Mouse (Mus musculus) ES-CJ7 (cell line): ENCODE results near the gene Fam13a.

Experiments used
- DNase-seq: peaks from one replicate; pipeline ENCODE4 v3.0.0; 2011; ENCODE audit warnings: low read depth, low spot score

The Fam13a gene

DNA sequence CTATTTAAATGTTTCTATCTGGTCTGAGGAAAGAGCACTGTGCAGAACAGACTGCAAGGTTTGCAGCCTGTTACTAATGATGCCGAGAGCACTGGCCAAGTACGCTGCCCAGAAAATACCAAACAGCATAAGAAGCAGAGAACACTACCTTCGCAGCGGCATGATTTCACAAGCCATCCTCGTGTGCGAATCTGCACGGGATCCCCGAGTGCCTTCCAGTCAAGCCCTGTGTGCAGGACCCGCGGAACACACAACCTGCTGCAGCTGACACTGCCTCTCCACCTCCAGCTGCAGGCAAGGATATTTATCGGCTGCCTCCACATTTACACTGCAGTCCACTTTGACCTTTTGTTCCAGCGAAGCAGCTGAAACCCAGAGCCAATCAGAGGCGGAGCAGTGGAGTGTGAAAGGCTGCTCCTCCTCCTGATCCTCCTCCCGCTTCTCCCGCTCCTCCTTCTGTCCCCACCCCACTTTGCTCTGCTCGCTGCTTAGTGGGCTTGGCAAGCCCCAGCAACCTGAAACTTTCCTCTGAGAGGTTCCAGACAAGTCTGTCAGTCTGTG lies at the start of gene Fam13a:
Fam13a (minus strand) TSS at position 386 of the 561 bp plus-strand sequence.
- DNase-seq: peak; percentile 80

DNA sequence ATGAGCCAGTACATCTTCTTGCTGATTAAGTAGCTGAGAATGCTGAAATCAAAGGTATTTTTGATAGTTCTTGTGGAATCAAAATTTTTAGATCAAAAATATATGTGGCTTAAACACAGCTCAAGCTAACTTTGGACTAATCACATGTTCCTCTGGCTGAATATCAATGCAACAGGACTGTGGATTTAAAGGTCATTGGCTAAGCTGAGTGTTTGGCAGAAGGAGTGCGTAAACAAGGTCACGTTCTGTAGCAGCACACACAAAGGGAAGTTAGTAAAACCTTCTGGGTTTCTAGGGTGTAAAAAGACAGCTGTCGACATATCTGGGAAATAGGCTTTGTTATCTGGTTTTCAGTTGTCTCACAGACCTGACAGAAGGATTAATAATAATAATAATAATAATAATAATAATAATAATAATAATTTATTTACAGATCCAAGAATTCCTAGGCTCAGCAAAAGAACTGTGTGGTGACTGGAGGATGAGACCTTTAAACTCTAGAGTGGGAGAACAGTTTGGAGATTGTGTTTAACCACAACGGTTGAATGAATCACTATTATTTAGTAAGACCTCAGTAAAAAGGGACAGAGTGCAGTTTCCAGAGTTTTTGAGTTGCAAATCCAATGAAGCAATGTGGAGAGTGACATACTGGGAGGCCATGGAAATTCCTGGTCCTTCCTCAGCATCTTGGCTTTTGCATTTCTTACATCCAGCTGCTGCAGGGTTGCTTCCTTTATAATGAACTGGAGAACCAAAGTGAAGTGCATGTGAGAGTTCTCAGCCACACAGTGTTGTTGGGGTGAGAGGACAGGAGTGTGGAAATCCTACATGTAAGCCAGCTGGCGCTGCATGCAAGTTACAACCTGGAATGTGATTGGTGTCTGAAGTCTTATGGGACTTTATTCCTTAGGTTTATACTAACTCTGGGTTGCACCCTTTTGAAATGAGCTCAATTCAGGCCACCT lies 48.0 kb upstream of the Fam13a start:
- no peak for DNase-seq

DNA sequence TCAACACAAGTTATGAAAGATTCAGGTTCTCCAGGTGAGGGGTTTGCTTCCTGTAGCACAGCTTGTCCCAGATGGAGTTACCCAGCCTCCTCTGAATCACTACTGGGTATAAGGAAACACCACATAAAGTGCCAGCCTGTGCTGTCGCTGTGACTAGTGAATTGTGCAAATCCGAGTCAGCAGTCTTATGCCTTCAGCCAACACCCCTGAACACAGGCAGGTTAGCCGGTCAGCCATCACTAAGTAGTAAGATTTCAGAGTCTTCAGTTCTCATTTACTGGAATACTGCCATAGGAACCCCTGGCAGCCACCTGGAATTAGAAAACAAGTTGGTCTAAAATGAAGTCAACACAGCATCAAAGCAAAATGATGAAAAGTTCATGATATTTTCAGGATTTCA lies 47.3 kb upstream of the Fam13a start:
- DNase-seq: no peak

DNA sequence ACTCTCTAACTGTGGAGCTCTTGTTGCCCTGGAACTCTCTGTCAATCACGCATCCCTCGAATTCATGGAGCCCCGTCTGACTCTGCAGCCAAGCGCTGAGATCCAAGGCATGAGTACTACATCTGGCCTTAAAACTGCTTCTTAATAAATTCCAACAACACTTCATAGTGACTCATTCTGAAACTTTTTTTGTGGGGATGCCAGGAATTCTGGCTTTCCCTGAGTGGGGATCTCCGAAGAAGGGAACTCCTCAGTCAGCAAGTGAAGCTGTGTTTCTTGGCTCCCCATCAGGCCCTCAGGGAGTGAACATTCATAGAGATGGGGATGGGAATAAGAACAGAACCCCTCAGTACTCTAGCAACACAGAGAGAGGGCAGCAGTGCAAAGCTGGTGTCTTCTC lies 43.8 kb upstream of the Fam13a start:
- DNase-seq: no peak

DNA sequence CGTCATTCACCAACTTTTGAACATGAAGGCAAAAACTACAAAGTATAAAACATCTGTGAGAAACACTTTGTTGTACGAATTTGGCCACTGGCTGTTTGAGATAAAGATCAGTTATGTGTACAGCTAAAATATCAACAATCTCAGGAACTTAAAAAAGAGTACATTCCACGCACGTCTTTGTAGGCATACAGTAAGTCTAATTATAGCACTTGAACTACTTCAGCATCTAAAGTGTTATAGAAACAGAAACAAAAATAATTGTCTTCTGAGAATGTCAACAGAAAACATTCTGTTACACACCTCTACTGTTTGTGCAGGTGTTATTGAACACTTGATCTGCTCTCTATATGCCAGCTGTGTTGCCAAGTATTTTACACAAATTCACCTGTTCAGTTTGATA lies 40.1 kb upstream of the Fam13a start:
- no peak for DNase-seq

DNA sequence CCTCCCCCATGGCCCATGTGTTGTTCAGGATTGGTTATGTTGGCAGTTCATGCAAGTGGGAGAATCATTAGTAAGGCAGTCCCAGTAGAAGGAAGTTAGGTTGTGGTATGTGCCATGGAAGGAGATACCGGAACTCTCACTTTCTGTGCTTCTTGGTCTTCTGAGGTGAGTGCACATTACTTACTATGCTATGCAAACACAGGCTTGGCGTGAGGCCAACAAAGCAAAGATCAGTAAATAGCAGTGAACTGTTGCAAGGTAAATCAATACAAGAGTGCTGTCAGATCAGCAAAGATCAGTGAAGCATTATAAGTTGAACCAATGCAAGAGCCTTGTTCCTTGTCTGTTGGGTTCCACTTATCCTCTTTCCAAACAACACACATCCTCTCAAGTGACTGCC lies 28.9 kb upstream of the Fam13a start:
- DNase-seq: no peak

DNA sequence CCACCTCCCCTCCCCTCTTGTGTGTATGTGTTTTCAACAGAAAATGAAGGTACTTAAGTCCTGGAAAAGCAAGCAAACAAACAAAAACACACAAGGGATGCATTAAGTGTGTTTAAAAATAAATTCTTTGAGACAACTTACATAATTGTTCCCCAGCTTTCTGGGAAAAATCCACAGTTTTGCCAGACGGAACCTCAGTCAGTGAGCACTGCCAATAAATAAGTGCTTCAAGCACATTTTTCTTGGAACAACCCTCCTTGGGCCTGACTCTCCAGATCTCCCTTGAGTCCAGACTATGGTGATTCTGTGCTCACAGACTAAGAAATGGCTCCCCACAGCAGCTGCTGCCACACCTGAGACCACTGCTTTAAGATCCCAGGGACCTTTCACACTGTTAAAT lies 15.4 kb upstream of the Fam13a start:
- DNase-seq: no peak

DNA sequence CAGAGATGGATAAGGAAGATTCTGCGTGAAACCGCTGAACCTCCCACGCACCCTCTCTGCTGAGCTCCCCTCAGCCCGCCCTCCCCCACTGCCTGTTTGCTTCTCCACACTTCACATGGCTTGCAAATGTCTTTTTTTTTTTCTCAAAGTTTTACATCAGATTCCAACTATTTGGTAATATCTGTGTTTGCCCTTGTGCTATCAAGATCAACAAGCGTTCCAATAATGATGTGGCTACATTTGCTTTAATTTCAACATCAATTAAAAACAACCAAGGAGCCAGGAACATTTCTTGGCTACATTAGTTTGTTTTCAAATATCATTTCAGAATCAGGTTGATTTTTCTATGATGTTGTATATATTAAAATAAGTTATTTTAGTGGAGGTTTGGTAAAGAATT lies 8.4 kb upstream of the Fam13a start:
- no peak for DNase-seq

DNA sequence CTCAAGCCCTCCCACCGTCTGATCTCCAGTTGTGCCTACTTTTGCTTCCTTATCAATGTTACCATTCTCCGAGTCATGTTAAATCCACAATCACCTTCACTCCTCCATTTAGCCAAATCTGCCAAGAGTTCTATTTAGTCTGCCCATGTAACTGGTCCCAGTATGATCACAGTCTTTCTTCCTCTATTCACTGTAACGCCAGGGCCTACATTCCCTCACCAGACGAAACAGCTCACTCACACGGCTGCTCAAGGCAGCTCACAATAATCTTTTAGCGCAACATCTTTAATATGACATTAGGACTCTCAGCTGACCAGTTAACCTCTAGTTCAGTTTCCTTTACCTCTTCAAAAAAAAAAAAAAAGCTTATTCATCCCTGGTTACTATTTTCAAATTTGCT lies 7.2 kb upstream of the Fam13a start:
- DNase-seq: no peak

DNA sequence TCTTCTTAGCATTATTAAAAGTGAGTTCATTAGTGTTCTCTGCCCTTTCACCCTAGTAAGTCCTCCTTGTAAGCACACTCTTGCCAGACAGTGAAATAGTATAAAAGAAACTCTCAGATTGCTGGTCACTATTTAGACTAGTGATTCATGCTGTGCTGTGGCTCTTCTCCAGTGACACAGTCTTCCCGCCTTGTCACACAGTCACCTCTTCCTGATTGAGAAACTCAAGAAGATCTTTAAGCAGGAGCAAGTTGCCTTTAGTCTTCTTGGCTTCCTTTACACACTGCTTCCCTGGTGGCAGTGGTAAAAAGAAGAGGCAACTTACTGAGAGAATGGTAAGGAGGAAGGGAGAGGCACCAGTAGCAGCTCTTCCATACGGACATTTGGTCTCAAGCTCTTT lies 6.3 kb upstream of the Fam13a start:
- no peak for DNase-seq

DNA sequence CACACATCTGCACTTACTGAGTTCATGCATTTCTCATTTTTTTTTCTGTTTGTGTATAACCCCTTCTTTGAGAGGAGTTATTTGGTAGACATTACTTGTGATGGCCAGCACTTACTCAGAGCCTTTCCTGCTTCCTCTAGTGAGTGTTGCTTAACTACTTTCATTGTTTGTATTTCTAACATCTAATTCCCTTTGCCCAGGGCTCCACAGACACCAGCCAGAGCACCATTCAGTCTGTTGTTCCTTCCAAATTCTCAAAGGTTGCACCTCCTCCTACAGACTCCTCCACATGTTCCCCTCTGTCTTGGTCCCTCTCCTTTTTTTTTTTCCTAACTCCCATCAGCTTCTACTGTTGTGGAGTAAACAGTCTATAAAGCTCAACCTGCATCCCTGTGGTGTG lies 5.7 kb upstream of the Fam13a start:
- DNase-seq: no peak

DNA sequence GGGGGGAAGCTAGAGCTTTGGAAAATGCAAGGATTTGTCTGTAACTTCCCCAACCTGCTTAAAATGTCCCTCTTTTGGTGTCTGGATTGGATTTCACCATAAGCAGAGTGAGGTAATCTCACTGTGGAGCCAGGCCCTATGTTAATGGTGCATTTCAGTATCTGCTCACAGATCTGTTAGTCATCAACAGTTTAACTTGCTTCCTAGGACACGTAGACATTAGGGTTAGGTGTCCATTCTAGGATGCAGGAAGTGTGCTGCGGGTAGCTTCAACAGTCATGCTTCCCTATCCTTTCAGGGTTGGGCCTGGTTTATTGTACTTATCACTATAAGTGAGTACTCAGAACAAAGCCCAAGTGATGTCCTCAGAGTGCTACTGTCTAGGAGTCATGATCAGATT lies 4.5 kb upstream of the Fam13a start:
- DNase-seq: no peak

DNA sequence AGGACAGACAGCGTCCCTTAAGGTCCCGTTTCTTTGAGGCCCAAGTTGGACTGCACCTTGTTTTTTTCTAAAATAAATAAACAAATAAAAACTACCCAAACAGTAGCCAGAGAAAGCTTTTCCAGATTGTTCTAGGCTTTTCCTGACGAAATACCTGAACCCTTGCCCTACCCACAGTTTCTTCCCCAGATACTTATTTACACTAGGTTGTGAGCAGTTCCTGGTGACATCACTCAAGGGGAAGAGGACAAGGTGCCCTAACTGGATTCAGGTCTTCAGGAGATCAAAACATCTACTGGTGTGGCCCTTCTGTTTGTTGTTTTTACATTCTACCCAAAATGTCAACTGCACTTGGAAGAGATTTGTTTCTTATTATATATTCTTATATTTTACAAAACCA lies 457 bp upstream of the Fam13a start:
- DNase-seq: no peak

DNA sequence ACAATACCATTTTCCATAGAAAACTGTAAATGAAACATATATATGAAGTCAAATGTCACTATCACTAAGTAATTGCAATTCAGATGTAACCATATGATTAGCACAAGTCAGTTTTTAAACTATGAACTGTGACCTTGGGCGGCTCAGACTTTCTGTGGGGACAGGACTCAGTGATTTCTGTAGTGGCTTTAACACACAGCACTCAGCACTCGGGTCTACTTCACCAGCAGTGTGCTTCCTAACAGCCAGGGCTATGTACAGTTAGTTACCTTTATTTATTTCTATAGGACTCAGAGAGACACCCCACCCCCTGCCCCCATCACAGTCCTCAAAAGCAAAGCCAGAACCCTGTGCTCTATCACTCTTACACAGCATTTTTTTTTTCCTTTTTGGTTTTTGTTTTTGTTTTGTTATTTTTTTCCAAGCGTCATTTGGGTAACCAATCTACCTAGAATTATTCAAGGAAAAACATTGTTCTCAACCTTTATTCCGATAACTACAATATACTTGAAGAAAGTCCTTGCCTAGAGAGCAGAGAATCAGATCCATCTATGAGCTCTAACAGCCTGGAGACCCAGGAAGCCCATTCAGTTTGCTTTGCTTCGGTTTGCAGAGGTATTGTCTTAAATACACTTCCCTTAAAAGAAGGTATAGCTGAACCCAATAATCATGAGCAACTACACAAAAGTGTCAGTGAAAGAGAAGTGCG lies 740 bp downstream of the Fam13a start:
- DNase-seq: no peak

DNA sequence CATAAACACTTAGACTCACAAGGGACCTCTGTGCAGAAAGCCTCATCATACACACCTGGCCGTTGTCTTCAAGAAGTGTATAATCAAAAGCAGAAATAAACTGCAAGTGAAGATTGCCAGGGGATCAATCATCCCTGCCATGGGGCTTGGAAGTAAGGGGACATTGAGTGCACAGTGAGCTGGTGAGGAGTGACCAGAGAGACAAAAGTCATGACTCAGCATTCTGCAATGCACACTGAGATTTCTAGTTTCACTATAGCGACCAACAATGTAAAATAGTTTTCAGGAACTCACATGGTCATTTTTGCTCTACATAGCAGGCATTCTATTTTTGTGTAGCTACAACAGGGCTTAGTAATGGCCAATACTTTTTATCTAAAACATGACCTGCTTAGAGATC lies 1.7 kb downstream of the Fam13a start:
- no peak for DNase-seq

DNA sequence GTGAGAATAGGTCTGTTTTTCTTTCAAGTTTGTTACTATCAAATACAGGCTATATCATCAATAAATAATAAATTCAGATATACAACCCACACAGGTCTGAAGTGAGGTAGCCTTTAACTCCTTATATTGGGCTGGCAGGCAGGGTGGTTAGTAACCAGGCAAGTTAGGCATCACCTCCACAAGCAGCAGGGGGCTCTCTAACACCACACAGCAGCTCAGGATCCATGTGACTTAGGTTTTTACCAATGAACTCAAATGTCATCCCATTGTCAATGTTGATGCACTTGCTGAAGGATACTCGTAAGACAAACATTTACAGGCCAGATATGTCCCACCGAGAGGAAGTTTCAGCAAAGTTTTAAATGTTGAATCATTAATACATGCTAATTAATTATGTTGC lies 4.0 kb downstream of the Fam13a start:
- DNase-seq: peak; percentile 41

DNA sequence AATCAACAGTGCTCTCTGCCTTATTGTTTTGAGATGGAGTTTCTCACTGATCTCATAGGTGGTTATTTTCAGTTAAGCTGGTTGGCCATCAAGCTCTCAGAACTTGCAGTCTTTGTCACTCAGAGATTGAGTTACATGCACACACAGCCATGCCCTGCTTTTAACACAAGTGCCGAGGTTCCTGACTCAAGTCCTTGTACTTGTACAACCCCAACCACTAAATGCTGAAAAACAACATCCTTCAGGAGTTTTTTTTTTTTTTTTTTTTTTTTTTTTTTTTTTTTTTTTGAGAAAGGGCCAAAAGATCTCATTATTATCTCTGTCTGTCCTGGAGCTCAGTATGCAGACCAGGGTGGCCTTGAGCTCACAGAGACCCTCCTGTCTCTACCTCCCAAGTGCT lies 4.5 kb downstream of the Fam13a start:
- DNase-seq: no peak

DNA sequence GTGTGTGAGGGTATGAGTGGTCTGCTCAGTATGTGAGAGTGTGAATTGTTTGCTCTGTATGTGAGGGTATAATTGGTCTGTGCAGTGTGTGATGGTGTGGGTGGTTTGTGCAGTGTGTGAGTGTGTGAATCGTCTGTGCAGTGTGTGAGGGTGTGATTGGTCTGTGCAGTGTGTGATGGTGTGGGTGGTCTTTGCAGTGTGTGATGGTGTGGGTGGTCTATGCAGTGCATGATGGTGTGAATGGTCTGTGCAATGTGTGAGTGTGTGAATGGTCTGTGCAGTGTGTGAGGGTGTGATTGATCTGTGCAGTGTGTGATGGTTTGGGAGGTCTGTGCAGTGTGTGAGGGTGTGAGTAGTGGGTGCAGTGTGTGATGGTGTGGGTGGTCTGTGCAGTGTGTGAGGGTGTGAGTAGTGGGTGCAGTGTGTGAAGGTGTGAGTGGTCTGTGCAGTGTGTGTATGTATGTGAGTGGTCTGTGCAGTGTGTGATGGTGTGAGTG lies 8.0 kb downstream of the Fam13a start:
- DNase-seq: no peak

DNA sequence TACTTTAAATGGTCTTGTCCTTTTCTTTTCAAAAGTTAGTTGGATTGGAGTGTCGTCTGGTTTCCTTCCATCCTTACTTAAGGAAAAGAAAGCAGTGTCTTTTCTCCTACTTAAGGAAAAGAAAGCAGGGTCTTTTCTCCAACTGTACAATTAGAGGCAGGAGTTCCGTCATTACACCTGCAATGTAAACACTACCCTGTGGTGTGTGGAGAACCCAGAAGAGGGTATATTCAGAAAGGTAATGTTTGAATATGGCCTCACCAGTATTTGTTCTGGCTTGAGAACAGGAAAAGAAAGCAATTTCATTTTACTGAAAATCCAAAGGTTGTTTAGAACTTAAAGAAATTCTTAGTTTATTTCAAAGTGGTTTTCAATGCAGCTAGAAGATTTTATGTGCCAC lies 9.6 kb downstream of the Fam13a start:
- DNase-seq: no peak

DNA sequence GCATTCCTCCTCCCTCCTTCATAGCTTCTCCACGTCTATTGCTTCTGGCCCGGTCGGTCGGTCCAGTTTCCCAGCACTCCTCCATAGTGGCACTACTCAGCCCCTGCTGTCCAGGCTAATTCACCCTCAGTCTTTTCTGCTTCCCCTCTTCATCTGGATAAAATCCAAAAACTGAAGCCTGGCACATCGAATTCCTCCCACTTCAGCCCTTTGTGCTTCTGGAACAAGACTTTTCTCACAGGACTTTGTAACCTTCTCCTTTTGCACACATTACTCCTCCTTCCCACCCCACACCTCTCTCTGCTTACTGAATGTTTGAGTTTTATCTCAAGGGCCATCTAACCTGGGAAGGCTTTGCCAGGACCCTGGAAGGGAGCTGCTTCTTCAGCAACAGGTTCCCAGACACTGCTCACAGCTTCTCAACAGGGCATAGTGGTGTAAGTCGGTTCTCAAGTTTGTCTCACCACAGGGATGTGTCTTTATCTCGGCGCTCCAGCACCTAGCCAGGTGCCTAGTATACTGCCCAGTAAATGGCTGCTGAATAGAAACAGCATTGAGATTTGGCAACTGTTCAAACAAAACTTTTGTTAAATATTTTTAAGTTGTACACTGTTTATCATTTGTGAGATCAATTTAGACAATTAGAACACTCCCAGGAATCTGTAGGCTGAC lies 10.1 kb downstream of the Fam13a start:
- no peak for DNase-seq

DNA sequence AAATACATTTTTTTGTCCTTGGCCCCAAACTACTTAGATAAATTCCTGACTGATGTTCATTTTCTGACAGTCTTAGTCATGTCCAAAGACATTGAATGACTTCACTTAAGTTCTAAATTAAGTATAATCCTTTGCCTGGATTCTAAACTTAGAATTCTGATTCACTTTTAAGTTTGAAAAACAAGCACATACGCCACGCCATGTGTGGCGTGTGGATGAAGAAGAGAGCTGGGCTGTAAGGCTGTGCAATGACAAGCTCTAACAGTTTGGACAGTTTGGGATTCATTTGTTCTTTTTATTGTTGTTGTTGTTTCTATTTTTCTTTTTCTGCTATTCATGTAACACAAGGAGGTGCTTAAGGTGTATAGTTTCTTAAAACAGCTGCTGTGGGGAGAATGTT lies 13.6 kb downstream of the Fam13a start:
- no peak for DNase-seq

DNA sequence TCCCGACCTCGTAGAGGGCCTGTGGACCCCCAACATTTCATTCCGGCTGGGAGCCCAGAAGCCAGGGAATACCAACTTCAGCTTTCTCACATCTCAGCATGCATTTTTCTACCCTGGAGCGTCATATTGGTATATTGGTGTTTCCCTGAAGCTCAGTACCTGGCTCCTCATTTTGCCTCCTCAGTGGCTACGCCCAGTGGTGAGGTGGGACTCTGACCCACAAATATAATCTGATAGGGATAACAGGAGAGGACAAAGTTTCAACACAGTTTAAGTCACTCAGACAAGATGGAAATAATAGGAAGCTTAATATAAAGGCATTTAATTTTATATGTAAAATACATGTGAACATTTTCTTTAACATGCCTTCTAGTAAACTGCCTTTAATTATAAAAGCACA lies 19.7 kb downstream of the Fam13a start:
- no peak for DNase-seq
